Mouse (Mus musculus): Measurements from ENCODE around the gene Ugt1a7c. TPM values are rescaled to one million over a fixed set of nuclear protein-coding genes. Genes with fewer than 3 reads are reported as not detected.

Ugt1a7c gene
- polyA plus RNA-seq, 1 experiment from 2014 or later = 0.79 TPM

DNA sequence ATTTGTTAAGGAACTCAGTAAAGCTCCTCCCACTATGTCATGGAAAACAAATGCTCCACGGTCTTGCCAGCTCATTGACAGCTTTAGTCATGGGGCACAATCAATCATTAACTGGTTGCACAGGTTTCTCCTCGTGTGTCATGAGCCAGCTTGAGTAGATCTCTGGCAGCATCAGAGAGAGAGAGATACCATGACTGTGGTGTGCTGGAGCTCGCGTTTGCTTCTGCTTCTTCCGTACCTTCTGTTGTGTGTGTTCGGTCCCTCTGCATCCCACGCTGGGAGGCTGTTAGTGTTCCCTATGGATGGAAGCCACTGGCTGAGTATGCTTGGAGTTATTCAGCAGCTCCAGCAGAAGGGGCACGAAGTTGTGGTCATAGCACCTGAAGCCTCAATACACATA is 117.0 kb downstream of the Ugt1a7c start, which contains the start of gene Ugt1a1:
TSS of gene Ugt1a1 (plus strand) at position 148 of the 400 bp plus-strand sequence.
- Histone ChIP-seq H3K27ac (no peak within 1 kb of the TSS), H3K27me3 (replicated peaks) (no peaks in the 10 kb centered on the region), H3K4me3 (no peak within 1 kb of the TSS), H3K9me3 (peaks cover 51% of the 10 kb centered on the region), H3K9ac (no peak within 1 kb of the TSS), H3K36me3 (no peaks in the 10 kb centered on the region), H3K4me2 (replicated peaks) (no peak within 1 kb of the TSS), H3K4me1 (no peaks in the 10 kb centered on the region)
- ATAC-seq (ENCODE audit: low FRiP score, low read depth) = no peak
- WGBS = 69% methylated on average over 8 of the region's 8 CpGs

- H3K27ac ChIP-seq = no peak overlapping the region
- ATAC-seq (ENCODE audit: low FRiP score, low read depth) = no peak
- WGBS = 62% methylated on average over 8 of the region's 8 CpGs
Measured at GRCm38 (mm10) chr1:88212341-88213045, 117.6 kb downstream of the Ugt1a7c start.

DNA sequence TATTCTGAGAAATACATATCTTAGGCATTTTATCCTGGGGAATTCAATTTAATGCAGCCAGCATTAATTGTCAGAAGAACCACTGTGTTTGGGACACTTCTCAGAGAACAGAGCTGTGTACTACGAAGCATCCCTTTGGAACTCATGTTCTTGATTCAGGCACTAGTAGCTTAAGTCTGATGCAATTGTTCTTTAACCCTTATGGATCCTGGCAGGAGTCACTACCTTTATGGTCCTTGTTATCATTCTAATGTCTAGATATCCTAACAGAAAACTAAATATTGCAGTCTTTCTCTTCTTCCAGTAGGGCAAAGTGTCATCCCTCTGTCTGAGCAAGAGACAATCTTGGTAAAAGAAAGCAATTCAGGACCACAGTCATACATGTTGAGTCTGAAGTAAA is 118.2 kb downstream of the Ugt1a7c start:
- Histone ChIP-seq H3K9me3 (peaks cover 60% of the 10 kb centered on the region), H3K4me3 (no peak overlapping the region), H3K36me3 (no peaks in the 10 kb centered on the region), H3K4me1 (no peaks in the 10 kb centered on the region), H3K27ac (no peak overlapping the region), H3K9ac (no peak overlapping the region), H3K4me2 (replicated peaks) (no peak overlapping the region), H3K27me3 (replicated peaks) (no peaks in the 10 kb centered on the region)
- WGBS = 80% methylated on average over 1 of the region's 1 CpGs
- no peak for ATAC-seq (ENCODE audit: low FRiP score, low read depth)

More at GRCm38 (mm10) chr1:88212341-88213045, 117.6 kb downstream of the Ugt1a7c start:
- peaks cover 58% of the 10 kb centered on the region for H3K9me3 ChIP-seq
- no peak overlapping the region for H3K4me3 ChIP-seq
- no peaks in the 10 kb centered on the region for H3K36me3 ChIP-seq
- no peaks in the 10 kb centered on the region for H3K27me3 ChIP-seq (replicated peaks)
- H3K4me1 ChIP-seq = no peaks in the 10 kb centered on the region
- no peak overlapping the region for H3K9ac ChIP-seq
- H3K4me2 ChIP-seq (replicated peaks) = no peak overlapping the region

- H3K4me2 ChIP-seq (replicated peaks) = no peak overlapping the region
- no peak overlapping the region for H3K27ac ChIP-seq
- no peaks in the 10 kb centered on the region for H3K4me1 ChIP-seq
- peaks cover 60% of the 10 kb centered on the region for H3K9me3 ChIP-seq
- no peak for ATAC-seq (ENCODE audit: low FRiP score, low read depth)
- no peaks in the 10 kb centered on the region for H3K36me3 ChIP-seq
- 85% methylated on average over 2 of the region's 2 CpGs for WGBS
- no peak overlapping the region for H3K9ac ChIP-seq
- no peak overlapping the region for H3K4me3 ChIP-seq
- H3K27me3 ChIP-seq (replicated peaks) = no peaks in the 10 kb centered on the region
Measured at GRCm38 (mm10) chr1:88213766-88214461, 119.1 kb downstream of the Ugt1a7c start.

DNA sequence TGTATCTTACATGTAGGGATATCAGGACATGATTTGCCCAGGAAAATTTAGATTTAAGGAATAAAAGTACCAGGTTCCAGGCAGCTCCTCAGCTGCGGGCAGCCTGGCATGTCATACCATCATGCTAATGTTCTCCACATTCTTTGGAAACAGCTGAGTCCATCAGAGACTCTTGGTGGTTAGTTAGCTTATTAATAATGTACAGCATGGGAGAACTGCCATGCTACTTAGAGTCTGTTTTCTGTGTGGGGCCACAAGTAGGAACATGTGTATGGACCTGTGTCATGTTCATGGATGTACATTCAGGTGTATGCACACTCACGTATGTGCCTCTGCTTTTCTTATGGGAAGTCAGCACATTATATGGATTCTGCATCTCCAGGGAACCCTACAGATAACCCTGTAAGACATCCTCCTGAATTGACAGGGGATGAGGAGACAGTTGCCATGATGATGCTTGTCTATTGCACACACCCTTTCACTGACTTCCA is 119.6 kb downstream of the Ugt1a7c start:
- no peaks in the 10 kb centered on the region for H3K36me3 ChIP-seq
- 83% methylated on average over 2 of the region's 2 CpGs for WGBS
- H3K4me1 ChIP-seq = no peaks in the 10 kb centered on the region
- no peak overlapping the region for H3K9ac ChIP-seq
- no peak for ATAC-seq (ENCODE audit: low FRiP score, low read depth)
- no peaks in the 10 kb centered on the region for H3K27me3 ChIP-seq (replicated peaks)
- H3K27ac ChIP-seq = no peak overlapping the region
- H3K4me3 ChIP-seq = no peak overlapping the region
- H3K4me2 ChIP-seq (replicated peaks) = no peak overlapping the region
- peaks cover 60% of the 10 kb centered on the region for H3K9me3 ChIP-seq

- 71% methylated on average over 10 of the region's 10 CpGs for WGBS
- ATAC-seq (ENCODE audit: low FRiP score, low read depth) = no peak
Measured at GRCm38 (mm10) chr1:88215466-88216380, 120.9 kb downstream of the Ugt1a7c start.

GRCm38 (mm10) chr1:88216551-88216950 is 121.7 kb downstream of the Ugt1a7c start:
- no peaks in the 10 kb centered on the region for H3K27me3 ChIP-seq (replicated peaks)
- H3K36me3 ChIP-seq = no peaks in the 10 kb centered on the region
- ATAC-seq (ENCODE audit: low FRiP score, low read depth) = no peak
- H3K9ac ChIP-seq = no peak overlapping the region
- no peak overlapping the region for H3K4me2 ChIP-seq (replicated peaks)
- 59% methylated on average over 2 of the region's 2 CpGs for WGBS
- H3K4me3 ChIP-seq = no peak overlapping the region
- H3K9me3 ChIP-seq = peaks cover 57% of the 10 kb centered on the region
- H3K27ac ChIP-seq = no peak overlapping the region
- H3K4me1 ChIP-seq = no peaks in the 10 kb centered on the region

More at GRCm38 (mm10) chr1:88215466-88216380, 120.9 kb downstream of the Ugt1a7c start:
- no peaks in the 10 kb centered on the region for H3K27me3 ChIP-seq (replicated peaks)
- H3K4me3 ChIP-seq = no peak overlapping the region
- no peak overlapping the region for H3K4me2 ChIP-seq (replicated peaks)
- no peak overlapping the region for H3K9ac ChIP-seq
- no peaks in the 10 kb centered on the region for H3K4me1 ChIP-seq
- no peaks in the 10 kb centered on the region for H3K36me3 ChIP-seq
- no peak overlapping the region for H3K27ac ChIP-seq
- H3K9me3 ChIP-seq = peaks cover 60% of the 10 kb centered on the region

GRCm38 (mm10) chr1:88217144-88217543 is 122.3 kb downstream of the Ugt1a7c start:
- H3K4me3 ChIP-seq = no peak overlapping the region
- H3K9me3 ChIP-seq = peaks cover 53% of the 10 kb centered on the region
- 62% methylated on average over 2 of the region's 2 CpGs for WGBS
- no peak for ATAC-seq (ENCODE audit: low FRiP score, low read depth)
- no peak overlapping the region for H3K9ac ChIP-seq
- no peaks in the 10 kb centered on the region for H3K4me1 ChIP-seq
- H3K27me3 ChIP-seq (replicated peaks) = no peaks in the 10 kb centered on the region
- H3K27ac ChIP-seq = no peak overlapping the region
- no peak overlapping the region for H3K4me2 ChIP-seq (replicated peaks)
- H3K36me3 ChIP-seq = no peaks in the 10 kb centered on the region

GRCm38 (mm10) chr1:88217576-88217975 is 122.7 kb downstream of the Ugt1a7c start:
- Histone ChIP-seq H3K27me3 (replicated peaks) (no peaks in the 10 kb centered on the region), H3K4me1 (no peaks in the 10 kb centered on the region), H3K9ac (no peak overlapping the region), H3K4me2 (replicated peaks) (no peak overlapping the region), H3K4me3 (no peak overlapping the region), H3K27ac (no peak overlapping the region), H3K36me3 (no peaks in the 10 kb centered on the region), H3K9me3 (peaks cover 50% of the 10 kb centered on the region)
- ATAC-seq (ENCODE audit: low FRiP score, low read depth) = no peak
- WGBS = 43% methylated on average over 3 of the region's 3 CpGs

GRCm38 (mm10) chr1:88218051-88218450 is 123.2 kb downstream of the Ugt1a7c start:
- Histone ChIP-seq H3K36me3 (no peaks in the 10 kb centered on the region), H3K4me3 (no peak overlapping the region), H3K4me2 (replicated peaks) (no peak overlapping the region), H3K9me3 (peaks cover 46% of the 10 kb centered on the region), H3K27ac (no peak overlapping the region), H3K9ac (no peak overlapping the region), H3K4me1 (no peaks in the 10 kb centered on the region), H3K27me3 (replicated peaks) (no peaks in the 10 kb centered on the region)
- WGBS = 77% methylated on average over 9 of the region's 9 CpGs
- ATAC-seq (ENCODE audit: low FRiP score, low read depth) = no peak

- H3K27me3 ChIP-seq (replicated peaks) = no peaks in the 10 kb centered on the region
- H3K4me2 ChIP-seq (replicated peaks) = no peak overlapping the region
- peaks cover 40% of the 10 kb centered on the region for H3K9me3 ChIP-seq
- no peaks in the 10 kb centered on the region for H3K4me1 ChIP-seq
- H3K4me3 ChIP-seq = no peak overlapping the region
- no peak overlapping the region for H3K27ac ChIP-seq
- no peaks in the 10 kb centered on the region for H3K36me3 ChIP-seq
- ATAC-seq (ENCODE audit: low FRiP score, low read depth) = no peak
- no peak overlapping the region for H3K9ac ChIP-seq
- 51% methylated on average over 4 of the region's 4 CpGs for WGBS
Measured at GRCm38 (mm10) chr1:88218591-88218990, 123.7 kb downstream of the Ugt1a7c start.

DNA sequence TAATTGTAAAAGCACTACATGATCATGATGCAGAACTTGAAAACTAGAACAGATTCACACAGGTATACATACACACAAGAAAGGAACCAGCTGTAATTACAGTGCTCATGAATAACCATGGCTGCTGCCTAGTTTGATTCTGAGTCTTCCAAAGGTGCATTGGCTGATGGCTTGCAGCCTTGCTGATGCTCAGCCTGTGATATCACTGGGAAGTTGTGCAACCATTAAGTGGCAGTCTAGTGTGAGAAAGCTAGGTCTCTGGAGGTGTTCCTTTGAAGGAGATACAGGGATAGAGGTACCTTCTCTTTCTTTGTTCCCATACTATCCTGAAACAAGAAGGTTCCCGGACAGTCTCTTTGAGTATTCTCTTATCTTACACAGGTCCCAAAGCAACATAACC is 124.2 kb downstream of the Ugt1a7c start:
- H3K9ac ChIP-seq = no peak overlapping the region
- 19% methylated on average over 1 of the region's 1 CpGs for WGBS
- H3K4me1 ChIP-seq = no peaks in the 10 kb centered on the region
- no peak overlapping the region for H3K4me2 ChIP-seq (replicated peaks)
- H3K9me3 ChIP-seq = peaks cover 36% of the 10 kb centered on the region
- ATAC-seq (ENCODE audit: low FRiP score, low read depth) = no peak
- no peaks in the 10 kb centered on the region for H3K36me3 ChIP-seq
- H3K27ac ChIP-seq = no peak overlapping the region
- H3K4me3 ChIP-seq = no peak overlapping the region
- H3K27me3 ChIP-seq (replicated peaks) = no peaks in the 10 kb centered on the region

Measured in neural tube, embryonic 12.5 days (tissue).